Mouse (Mus musculus) thymus, postnatal 14 days (tissue): ENCODE measurements around the gene Top2a.
A peak's percentile ranks its signal among the peaks of the same experiment; 100 is the strongest.
"Not testable (repeated sequence)": the region's sequence is repeated elsewhere in the genome, so short reads cannot be mapped to it uniquely, and the experiment has no call there.

Experiments
- DNase-seq: peaks from one replicate; pipeline ENCODE4 v3.0.0; 2021

The Top2a gene

DNA sequence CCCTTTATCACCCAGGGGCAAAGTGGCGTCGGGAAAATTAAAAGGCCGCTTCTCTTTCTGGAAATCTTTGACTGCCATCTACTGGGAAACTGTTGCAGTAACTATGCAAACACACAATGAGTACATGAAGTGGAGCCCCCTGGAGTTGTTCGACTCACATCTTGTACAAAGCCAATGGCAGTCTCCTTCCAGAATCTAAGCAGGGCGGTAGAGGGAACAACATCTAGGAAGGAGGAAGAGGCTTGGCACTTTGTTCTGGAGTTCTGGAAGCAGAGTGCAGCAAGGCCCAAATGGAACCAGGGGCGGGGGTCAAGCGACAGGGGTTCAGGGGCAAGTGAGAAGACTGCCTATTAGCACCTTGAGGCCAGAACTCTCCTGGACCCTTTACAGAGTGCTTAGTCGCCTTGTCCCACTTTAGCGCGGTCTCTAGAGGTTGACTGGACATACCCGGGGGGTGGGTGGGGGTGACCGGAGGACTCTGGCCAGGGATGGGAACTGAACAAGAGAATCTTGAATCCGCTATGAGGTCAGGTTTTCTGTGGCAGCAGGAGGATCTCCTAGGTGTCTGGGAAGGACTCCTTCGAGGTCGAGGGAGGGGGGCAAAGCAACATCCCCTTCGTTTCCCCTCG lies 16.5 kb upstream of the Top2a start:
- no peak for DNase-seq

GRCm38 (mm10) chr11:99039782-99040181 lies 15.8 kb upstream of the Top2a start:
- peak; percentile 79 for DNase-seq

- no peak for DNase-seq
Measured at GRCm38 (mm10) chr11:99036254-99036653, 12.3 kb upstream of the Top2a start.

GRCm38 (mm10) chr11:99035350-99035749 lies 11.4 kb upstream of the Top2a start:
- no peak for DNase-seq

- no peak for DNase-seq
Measured at GRCm38 (mm10) chr11:99026899-99027440, 3.0 kb upstream of the Top2a start.

GRCm38 (mm10) chr11:99025878-99026277 lies 1.9 kb upstream of the Top2a start:
- DNase-seq: peak; percentile 47

DNA sequence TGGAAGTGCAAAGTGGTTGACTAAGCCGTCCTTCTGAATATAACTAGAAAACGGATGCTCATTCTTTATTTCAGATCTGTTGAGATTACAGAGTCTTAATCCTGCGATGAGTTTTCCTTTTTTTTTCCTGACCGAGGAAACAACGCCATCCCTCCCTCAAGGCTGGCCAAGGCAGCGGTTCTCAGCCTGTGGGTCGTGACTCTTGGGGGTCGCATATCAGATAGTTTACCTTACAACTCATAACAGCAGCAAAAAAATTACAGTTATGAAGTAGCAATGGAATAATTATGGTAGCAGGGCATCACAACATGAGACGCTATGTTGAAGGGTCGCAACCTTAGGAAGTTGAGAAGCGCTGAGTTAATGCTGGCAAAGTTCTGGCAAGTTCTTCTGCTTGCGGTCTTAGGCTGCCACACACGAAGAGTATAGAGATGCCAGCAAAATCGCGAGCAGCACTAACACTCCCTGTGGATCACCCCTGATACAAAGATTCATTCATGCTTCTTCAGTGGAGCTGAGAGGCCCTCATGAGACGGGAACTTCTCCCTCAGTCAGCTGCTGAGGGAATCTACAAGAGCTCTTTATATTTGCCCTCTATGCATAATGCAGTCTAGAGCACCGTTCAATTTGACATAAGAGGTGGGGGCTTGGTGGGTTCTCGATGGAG lies 612 bp upstream of the Top2a start:
- DNase-seq: no peak

DNA sequence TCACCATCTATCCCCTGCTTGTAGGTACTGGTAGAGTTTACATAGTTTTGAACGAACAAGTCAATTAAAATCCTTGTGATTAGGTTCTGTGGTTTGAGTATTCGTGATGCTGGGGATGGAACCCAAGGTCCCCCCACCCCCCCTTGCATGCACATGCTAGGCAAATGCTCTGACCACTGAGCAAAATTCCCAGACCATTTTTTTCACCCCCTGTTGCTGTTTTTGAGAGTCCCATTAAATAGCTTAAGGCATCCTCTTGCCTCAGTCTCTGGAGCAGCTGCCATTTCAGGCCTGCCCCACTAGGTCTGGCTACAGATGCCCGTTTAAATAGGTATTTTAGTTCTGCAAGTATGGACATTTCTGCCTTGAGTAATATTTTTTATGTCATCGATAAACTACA lies 895 bp downstream of the Top2a start:
- DNase-seq: no peak

- no peak for DNase-seq
Measured at GRCm38 (mm10) chr11:99022384-99022933, 1.5 kb downstream of the Top2a start.

DNA sequence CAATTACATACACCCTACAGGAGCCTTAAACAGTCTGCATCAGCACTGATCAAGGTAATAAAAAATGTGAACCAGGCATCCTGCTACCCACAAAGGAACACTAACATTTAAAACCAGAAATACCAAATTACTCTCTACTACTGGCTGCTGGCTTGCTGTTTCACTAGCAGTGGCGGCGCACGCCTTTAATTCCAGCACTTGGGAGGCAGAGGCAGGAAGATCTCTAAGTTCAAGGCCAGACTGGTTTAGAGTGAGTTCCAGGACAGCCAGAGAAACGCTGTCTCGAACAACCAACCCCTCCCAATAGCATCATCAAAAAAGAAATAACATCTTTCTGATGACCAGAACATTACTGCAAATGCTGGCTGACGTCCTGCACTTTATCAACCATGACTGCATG lies 4.1 kb downstream of the Top2a start:
- DNase-seq: no peak

DNA sequence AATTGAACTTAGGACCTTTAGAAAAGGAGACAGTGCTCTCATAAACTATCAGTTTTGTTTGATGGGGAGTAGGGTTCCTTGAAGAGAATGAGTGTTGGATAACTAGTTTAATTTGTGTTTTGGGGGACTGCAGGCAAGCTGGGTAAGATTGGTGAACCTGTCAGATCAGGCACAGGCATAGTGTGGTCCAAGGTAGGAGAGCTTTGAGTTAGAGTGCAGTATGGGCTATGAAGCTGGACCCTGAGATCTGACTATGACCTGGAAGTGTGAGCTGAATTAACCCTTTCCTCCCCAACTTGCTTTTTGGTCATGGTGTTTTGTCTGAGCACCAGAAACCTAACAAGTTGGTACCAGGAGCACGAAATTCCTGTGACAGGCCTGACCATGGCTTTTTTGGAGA lies 10.1 kb downstream of the Top2a start:
- no peak for DNase-seq

- no peak for DNase-seq
Measured at GRCm38 (mm10) chr11:99010706-99011105, 13.3 kb downstream of the Top2a start.

GRCm38 (mm10) chr11:99010124-99010523 lies 13.9 kb downstream of the Top2a start:
- no peak for DNase-seq

GRCm38 (mm10) chr11:99006788-99007187 lies 17.2 kb downstream of the Top2a start:
- no peak for DNase-seq

- DNase-seq: no peak
Measured at GRCm38 (mm10) chr11:98999243-98999642, 24.7 kb downstream of the Top2a start.

DNA sequence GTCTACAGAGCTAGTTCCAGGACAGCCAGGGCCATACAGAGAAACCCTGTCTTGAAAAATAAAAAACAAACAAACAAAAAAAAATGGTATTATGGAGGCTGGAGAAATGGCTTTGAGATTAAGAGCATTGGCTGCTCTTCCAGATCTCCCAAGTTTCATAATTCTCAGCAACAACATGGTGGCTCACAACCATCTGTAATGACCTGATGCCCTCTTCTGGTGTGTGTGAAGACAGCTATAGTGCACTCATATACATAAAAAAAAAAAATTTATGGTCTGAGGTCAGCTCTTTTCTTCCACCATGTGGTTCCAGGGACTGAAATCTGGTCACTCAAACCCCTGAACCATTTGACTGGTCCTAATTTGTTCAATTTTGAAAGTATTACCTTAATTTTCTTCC lies 25.2 kb downstream of the Top2a start:
- no peak for DNase-seq

- DNase-seq: no peak
Measured at GRCm38 (mm10) chr11:98997659-98998058, 26.3 kb downstream of the Top2a start.

GRCm38 (mm10) chr11:98995987-98996386 lies 28.0 kb downstream of the Top2a start:
- no peak for DNase-seq

DNA sequence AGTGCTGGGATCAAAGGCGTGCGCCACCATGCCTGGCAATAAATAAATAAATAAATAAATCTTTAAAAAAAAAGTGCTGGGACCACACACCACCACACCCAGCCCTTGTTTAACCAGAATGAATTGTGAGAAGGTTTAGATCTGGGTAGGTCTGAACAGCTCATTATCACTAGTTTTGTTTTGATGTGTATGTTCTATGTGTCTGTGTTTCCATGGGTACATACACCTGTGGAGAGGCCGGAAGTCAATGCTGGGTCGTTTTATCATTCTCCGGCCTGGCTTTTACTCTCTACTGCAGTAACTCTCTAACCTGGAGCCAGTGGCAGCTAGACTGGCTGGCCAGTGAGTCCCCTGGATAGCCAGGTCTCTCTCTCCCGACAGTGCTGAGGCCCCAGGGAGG lies 33.1 kb downstream of the Top2a start:
- no peak for DNase-seq

GRCm38 (mm10) chr11:98988260-98988659 lies 35.7 kb downstream of the Top2a start:
- DNase-seq: not testable (repeated sequence)

- DNase-seq: no peak
Measured at GRCm38 (mm10) chr11:98985542-98985941, 38.4 kb downstream of the Top2a start.

GRCm38 (mm10) chr11:98983551-98983950 lies 40.4 kb downstream of the Top2a start:
- DNase-seq: no peak

DNA sequence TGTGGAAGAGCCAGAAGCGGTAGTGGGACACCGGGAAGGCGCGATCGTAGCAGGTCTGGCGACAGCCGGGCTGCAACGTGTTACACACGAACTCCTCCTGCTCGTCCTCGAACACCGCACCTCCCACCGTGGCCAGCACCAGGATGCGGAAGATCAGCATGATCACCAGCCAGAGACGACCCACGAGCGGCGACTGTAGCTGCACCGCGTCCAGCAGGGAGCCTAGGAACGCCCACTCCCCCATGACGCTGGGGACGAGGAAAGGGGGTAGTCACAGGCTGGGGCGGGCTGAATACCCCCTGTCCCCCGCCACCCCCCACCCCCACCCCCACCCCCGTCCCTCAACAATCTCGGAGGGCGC lies 41.2 kb downstream of the Top2a start, which contains the start of gene Gjd3:
TSS of gene Gjd3 (minus strand) at position 244 of the 361 bp plus-strand sequence.
- DNase-seq: no peak
